Mouse (Mus musculus): Measurements from ENCODE around the gene Rhoc.

Gene Rhoc

GRCm38 (mm10) chr3:104815346-104815745, 27.2 kb downstream of the Rhoc start:
- DNase-seq (ENCODE audit: low spot score in 2 of 2), result no peak

GRCm38 (mm10) chr3:104816130-104816529, 28.0 kb downstream of the Rhoc start:
- DNase-seq (ENCODE audit: low spot score in 2 of 2), result no peak

DNA sequence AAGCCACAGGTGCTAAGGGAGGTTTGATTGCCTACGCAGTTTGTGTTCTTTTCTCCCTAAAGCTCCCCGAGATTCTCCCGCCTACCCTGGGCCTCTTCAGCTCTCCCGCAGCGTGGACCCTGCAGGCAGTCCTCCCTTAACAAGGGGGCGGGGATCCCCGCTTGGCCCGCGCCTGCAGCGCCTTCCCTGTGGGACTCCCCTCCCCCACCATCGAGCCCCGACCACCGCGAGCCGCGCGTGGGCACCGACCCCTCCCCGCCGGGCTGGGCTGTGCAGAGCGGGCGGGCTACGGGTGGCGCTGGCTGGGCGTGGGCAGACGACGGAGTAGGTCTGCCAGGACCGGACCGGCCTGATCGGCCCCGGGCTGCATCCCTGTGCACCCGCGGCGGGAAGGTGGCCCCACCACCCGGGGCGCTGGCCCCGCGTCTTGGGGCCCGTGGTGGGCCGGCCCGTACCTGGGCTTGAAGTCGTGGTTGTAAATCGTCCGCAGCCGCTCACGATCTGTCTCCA, 29.4 kb downstream of the Rhoc start:
- DNase-seq (ENCODE audit: low spot score in 2 of 2), result peak; percentile 19 to 37

GRCm38 (mm10) chr3:104817991-104818748, 30.0 kb downstream of the Rhoc start, which contains the start of gene Mov10:
Gene Mov10 (minus strand): TSS chr3:104818563.
- DNase-seq (ENCODE audit: low spot score in 2 of 2), result peak; percentile 44 to 53

GRCm38 (mm10) chr3:104818749-104819134, 30.6 kb downstream of the Rhoc start:
- no peak for DNase-seq (ENCODE audit: low spot score in 2 of 2)

DNA sequence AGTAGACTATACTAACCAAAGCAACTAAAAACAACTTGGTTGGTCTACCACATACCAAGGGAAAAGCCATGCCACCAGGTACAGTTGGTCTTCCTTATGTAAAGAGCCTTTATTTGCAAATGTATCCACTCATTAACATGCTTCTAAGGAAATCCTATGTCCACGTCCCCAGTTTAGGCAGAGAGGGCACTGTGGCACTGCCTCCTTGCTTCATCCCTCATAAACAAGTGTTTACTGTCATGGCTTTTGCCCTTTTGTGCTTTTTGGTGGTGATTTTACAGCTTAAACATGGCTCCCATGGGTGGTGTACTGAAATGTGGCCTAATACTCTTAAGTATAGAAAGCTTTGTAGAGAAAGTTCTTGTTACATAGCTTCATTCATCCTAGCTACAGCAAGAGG, 32.3 kb downstream of the Rhoc start:
- DNase-seq (ENCODE audit: low spot score in 2 of 2), result no peak

DNA sequence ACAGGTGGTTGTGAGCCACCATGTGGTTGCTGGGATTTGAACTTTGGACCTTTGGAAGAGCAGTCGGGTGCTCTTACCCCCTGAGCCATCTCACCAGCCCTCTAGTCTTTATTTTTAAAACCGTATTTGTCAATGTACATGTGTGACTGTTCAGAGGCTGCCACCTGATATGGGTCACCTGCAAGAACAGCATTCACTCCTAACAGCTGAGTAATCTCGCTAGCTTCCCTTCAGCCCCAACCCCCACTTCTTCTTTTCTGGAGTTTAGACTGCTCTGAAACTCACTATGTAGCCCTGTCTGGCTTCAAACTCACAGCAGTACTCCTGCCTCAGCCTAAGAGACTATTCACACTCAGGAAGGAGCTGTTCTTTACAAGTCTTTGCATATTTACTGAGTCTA, 34.2 kb downstream of the Rhoc start:
- DNase-seq (ENCODE audit: low spot score in 2 of 2), result no peak

GRCm38 (mm10) chr3:104835797-104836196, 47.6 kb downstream of the Rhoc start:
- no peak for DNase-seq (ENCODE audit: low spot score in 2 of 2)

DNA sequence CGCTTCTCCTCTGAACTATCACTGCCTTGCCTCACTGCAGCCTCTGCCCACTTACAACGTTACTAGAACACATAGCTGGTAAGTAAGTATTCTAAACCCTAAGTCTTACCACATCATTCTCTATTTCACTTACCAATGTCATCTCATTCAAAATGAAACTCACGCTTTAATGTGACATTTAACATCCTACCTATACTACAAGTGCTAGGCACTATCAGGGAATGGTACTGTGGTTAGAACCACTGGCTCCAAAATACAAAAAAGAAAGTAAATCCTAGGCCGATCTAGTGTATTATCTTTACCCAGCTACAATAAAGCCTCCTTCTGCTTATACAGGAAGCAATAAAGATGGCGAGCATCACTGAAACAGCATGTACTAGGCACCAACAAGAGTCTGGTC, 52.9 kb downstream of the Rhoc start:
- DNase-seq (ENCODE audit: low spot score in 2 of 2), result no peak
